Mouse (Mus musculus) heart, postnatal 0 days (tissue): ENCODE data around the gene Tmprss12.

Source experiments
- CTCF ChIP-seq: IDR thresholded peaks from 2 replicates; pipeline ENCODE4 v1.5.1; 2016; ENCODE audit warnings: antibody characterized with exemption, control low read depth, low read depth
- EP300 ChIP-seq: IDR thresholded peaks from 2 replicates; pipeline ENCODE4 v1.6.1; 2016; ENCODE audit warnings: antibody characterized with exemption, low read depth

- no peak for TF ChIP-seq EP300
- no peak for TF ChIP-seq CTCF
Observed at GRCm38 (mm10) chr15:100236952-100237351, 43.7 kb upstream of the Tmprss12 start.
